Comparison of ENCODE assay signal across 31 mouse cellular contexts in genomic region chr8:127392700-127393099, GRCm38 (mm10).
"Had no signal": no experiment of that assay in that cellular context is flagged by ENCODE, and none has a peak within 500 bp of the region (broad histone marks: within the 10 kb centered on the region; RNA-seq: fewer than 3 reads in every experiment).

No protein-coding gene starts in this region.

- ATAC-seq: liver, embryonic 12.5 days; liver, postnatal 0 days; lung, postnatal 0 days; midbrain, embryonic 13.5 days; midbrain, embryonic 15.5 days; midbrain, embryonic 16.5 days had no signal

- H3K4me3 ChIP-seq: left cerebral cortex, adult 2 months; limb, embryonic 10.5 days; limb, embryonic 12.5 days; limb, embryonic 13.5 days; limb, embryonic 15.5 days; liver, embryonic 12.5 days; liver, embryonic 13.5 days; liver, embryonic 15.5 days; lung, embryonic 15.5 days; megakaryocyte, embryonic 14.5 days; midbrain, embryonic 12.5 days; midbrain, embryonic 13.5 days; midbrain, embryonic 15.5 days; myocyte; neural tube, embryonic 12.5 days had no signal

- H3K27ac ChIP-seq: left cerebral cortex, adult 2 months; limb, embryonic 10.5 days; limb, embryonic 12.5 days; limb, embryonic 13.5 days; limb, embryonic 15.5 days; liver, embryonic 12.5 days; liver, embryonic 13.5 days; liver, embryonic 14.5 days; liver, embryonic 15.5 days; lung, embryonic 15.5 days; macrophage; midbrain, embryonic 12.5 days; midbrain, embryonic 13.5 days; midbrain, embryonic 15.5 days; neural tube, embryonic 12.5 days had no signal

- H3K9me3 ChIP-seq: limb, embryonic 10.5 days; limb, embryonic 15.5 days; liver, embryonic 12.5 days; liver, embryonic 13.5 days; liver, embryonic 15.5 days; lung, embryonic 15.5 days; midbrain, embryonic 15.5 days had no signal

- H3K4me1 ChIP-seq: limb, embryonic 12.5 days; limb, embryonic 13.5 days; limb, embryonic 15.5 days; liver, embryonic 12.5 days; liver, embryonic 13.5 days; liver, embryonic 15.5 days; lung, embryonic 15.5 days; megakaryocyte, embryonic 14.5 days; midbrain, embryonic 15.5 days; neural tube, embryonic 12.5 days had no signal

- H3K4me2 ChIP-seq: limb, embryonic 12.5 days; limb, embryonic 13.5 days; limb, embryonic 15.5 days; liver, embryonic 11.5 days; liver, embryonic 12.5 days; liver, embryonic 13.5 days; liver, embryonic 15.5 days; lung, embryonic 14.5 days; lung, embryonic 15.5 days; midbrain, embryonic 12.5 days; midbrain, embryonic 13.5 days; midbrain, embryonic 15.5 days; neural tube, embryonic 12.5 days had no signal

- DNase-seq: left cerebral cortex, postnatal 4 days; liver; liver, embryonic 13.5 days; liver, postnatal 0 days; lung, adult 18-20 months; lung, adult 2 months; lung, embryonic 14.5 days; lung, postnatal 10 days; lung, postnatal 14 days; lung, postnatal 36 days; lung, postnatal 4 days; midbrain, embryonic 14.5 days had no signal

- H3K27me3 ChIP-seq: limb, embryonic 12.5 days; limb, embryonic 13.5 days; limb, embryonic 15.5 days; liver, embryonic 12.5 days; liver, embryonic 13.5 days; liver, embryonic 15.5 days; lung, embryonic 15.5 days; midbrain, embryonic 12.5 days; midbrain, embryonic 13.5 days; midbrain, embryonic 15.5 days; neural tube, embryonic 12.5 days had no signal

- H3K9ac ChIP-seq: limb, embryonic 12.5 days; limb, embryonic 13.5 days; limb, embryonic 15.5 days; liver, embryonic 12.5 days; liver, embryonic 13.5 days; liver, embryonic 14.5 days; liver, embryonic 15.5 days; liver, postnatal 0 days; lung, embryonic 14.5 days; lung, embryonic 15.5 days; midbrain, embryonic 12.5 days; midbrain, embryonic 13.5 days; midbrain, embryonic 15.5 days; neural tube, embryonic 12.5 days had no signal
